Mouse (Mus musculus) embryonic stem cell, embryonic (primary cell): ENCODE measurements at regions not wholly inside any gene's neighbourhood (a gene's known extent, or its start where the extent isn't known, plus 50 kb on each side); places are given as distances from the start of the nearest gene placed in this dataset.

Experiments
- CTCF ChIA-PET, 4 experiments: fragments of 300-600 bp in 2 of 4; fragments of 350-600 bp in 2 of 4; sonication (Branson Sonifier 250); formaldehyde crosslinking; loops; one replicate each; lab custom pipeline; 2022; ENCODE audit warnings: inconsistent platforms in 2 of 4; lab: Charles Lee
- POLR2A ChIA-PET, 4 experiments: fragments of 300-600 bp in 2 of 4; fragments of 350-600 bp in 2 of 4; sonication (Branson Sonifier 250); formaldehyde crosslinking; loops; one replicate each; lab custom pipeline; 2022; ENCODE audit warnings: antibody characterized with exemption in 4 of 4, inconsistent platforms in 1 of 4; lab: Charles Lee

- POLR2A ChIA-PET = no interaction called here
- CTCF ChIA-PET = interaction anchor here in 1 of 4 experiments (0.7 kb wide), 1 partner anchor 75 kb away, joined by 3 read pairs; no protein-coding TSS in a partner anchor
Observed at GRCm38 (mm10) chr2:6263565-6263964, 50.7 kb upstream of the Echdc3 start.

DNA sequence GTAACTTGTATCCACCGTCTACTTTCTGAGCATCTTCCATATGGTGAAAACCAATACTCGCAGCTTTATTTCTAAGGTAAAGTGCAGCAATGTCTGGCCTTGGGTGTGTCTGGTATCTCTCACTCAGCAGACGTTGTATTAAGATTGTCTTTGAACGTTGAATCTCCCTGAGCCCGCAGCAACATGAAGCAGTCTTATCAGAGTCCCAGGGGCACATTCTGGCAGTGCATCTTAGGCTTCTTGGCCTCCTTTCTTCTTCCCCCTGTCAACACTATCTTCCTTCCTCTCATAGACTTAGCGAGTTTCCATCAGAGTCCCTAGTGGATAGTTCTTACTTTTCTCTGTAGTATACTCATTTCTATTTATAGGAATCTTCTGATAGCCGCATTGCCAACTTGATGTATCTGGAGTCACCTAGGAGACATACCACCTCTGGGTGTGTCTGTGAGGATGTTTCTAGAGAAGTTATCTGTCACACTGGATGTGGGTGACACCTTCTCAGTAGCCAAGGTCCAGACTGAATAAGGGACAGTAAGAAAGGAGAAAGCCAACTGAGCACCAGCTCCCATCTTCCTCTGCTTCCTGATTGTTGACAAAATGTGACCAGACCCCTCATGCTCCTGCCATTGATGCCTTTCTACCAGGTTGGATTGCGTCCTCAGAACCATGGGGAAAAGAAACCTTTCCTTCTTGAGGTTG is 51.4 kb upstream of the Echdc3 start:
- POLR2A ChIA-PET = interaction anchor here in 2 of 4 experiments (0.6 to 0.8 kb wide), 2 partner anchors 9 to 575 kb away, joined by 3 to 4 read pairs; no protein-coding TSS in a partner anchor

DNA sequence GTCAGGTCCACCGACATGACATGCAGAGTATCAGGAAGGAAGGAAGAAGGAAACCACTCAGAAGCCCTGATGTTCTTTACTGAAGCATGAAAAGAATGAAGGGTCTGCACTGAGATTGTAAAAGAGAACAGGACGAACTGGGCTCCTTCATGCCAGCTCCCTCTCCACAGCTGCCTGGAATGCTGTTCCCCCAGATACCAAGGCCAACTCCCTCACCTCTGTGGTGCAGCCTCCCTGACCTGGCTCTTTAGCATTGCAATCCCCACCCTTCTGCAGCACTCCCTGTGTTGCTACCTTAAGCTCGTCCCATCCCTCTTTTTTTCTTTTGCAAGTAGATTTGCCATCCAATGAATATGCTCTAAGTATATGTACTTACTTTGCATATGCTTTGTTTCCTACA is 52.3 kb upstream of the Echdc3 start:
- POLR2A ChIA-PET = interaction anchor here in 1 of 4 experiments (0.6 kb wide), 1 partner anchor 31 kb away, joined by 3 read pairs; no protein-coding TSS in a partner anchor
- CTCF ChIA-PET = interaction anchor here in 1 of 4 experiments (0.9 kb wide), 1 partner anchor 21 kb away, joined by 3 read pairs; no protein-coding TSS in a partner anchor

More for the DNA sequence above, 51.4 kb upstream of the Echdc3 start:
- CTCF ChIA-PET = interaction anchor here in 1 of 4 experiments (0.7 kb wide), 1 partner anchor 74 kb away, joined by 3 read pairs; no protein-coding TSS in a partner anchor

- CTCF ChIA-PET = no interaction called here
- POLR2A ChIA-PET = no interaction called here
Observed at GRCm38 (mm10) chr2:6267066-6267465, 54.2 kb upstream of the Echdc3 start.

- ChIA-PET POLR2A (no interaction called here), CTCF (no interaction called here)
Observed at GRCm38 (mm10) chr2:6267537-6267936, 54.7 kb upstream of the Echdc3 start.

GRCm38 (mm10) chr2:6272514-6272913 is 50.0 kb upstream of the Usp6nl start:
- CTCF ChIA-PET = no interaction called here
- POLR2A ChIA-PET = interaction anchor here in 1 of 4 experiments (0.7 kb wide), 1 partner anchor 332 kb away, joined by 4 read pairs; no protein-coding TSS in a partner anchor
